Mouse (Mus musculus) MEL (cell line): ENCODE results near the gene App. TPM values are rescaled to one million over a fixed set of nuclear protein-coding genes. Genes with fewer than 3 reads are reported as not detected.

Source experiments
- DNase-seq: peaks from one replicate; pipeline ENCODE4 v3.0.0; 2011; ENCODE audit warnings: low read depth, low spot score
- H3K27ac ChIP-seq: 2 replicates; pipeline ENCODE4 v1.5.1; 2012; ENCODE audit warnings: low read depth, mild to moderate bottlenecking, control low read depth, low read length, moderate library complexity; ENCODE audit not compliant: control insufficient read depth
- H3K27me3 ChIP-seq, 2 experiments: fragments of 150-350 bp in 1 of 2; sonication (generic) in 1 of 2; 2 replicates each; pipeline ENCODE4 v1.6.1; 2012; ENCODE audit warnings: low read length in 2 of 2, mild to moderate bottlenecking in 2 of 2, improper control_type of control experiment in 1 of 2, moderate library complexity in 1 of 2; ENCODE audit not compliant: insufficient read depth in 2 of 2, control insufficient read depth in 1 of 2
- H3K36me3 ChIP-seq, 2 experiments: 2 replicates each; pipeline ENCODE4 v1.6.1; 2012 to 2014; ENCODE audit warnings: low read length in 2 of 2, improper control_type of control experiment in 1 of 2, inconsistent platforms in 1 of 2, mild to moderate bottlenecking in 1 of 2; ENCODE audit not compliant: insufficient read depth in 2 of 2, control insufficient read depth in 1 of 2
- H3K4me1 ChIP-seq, 2 experiments: fragments of 150-350 bp in 1 of 2; sonication (generic) in 1 of 2; 2 replicates each; pipeline ENCODE4 v1.6.1; 2012; ENCODE audit warnings: low read length in 2 of 2, improper control_type of control experiment in 1 of 2, mild to moderate bottlenecking in 1 of 2; ENCODE audit not compliant: insufficient read depth in 2 of 2, control insufficient read depth in 1 of 2
- H3K4me3 ChIP-seq, 2 experiments: fragments of 150-350 bp in 1 of 2; sonication (generic) in 1 of 2; 2 replicates each; pipeline ENCODE4 v1.5.1; 2012; ENCODE audit warnings: low read depth in 2 of 2, low read length in 2 of 2, mild to moderate bottlenecking in 2 of 2, moderate library complexity in 2 of 2, control low read depth in 1 of 2, improper control_type of control experiment in 1 of 2; ENCODE audit not compliant: control insufficient read depth in 1 of 2, insufficient read depth in 1 of 2
- H3K79me2 ChIP-seq: 2 replicates; pipeline ENCODE4 v1.6.1; 2012; ENCODE audit warnings: mild to moderate bottlenecking, low read length, moderate library complexity; ENCODE audit not compliant: control insufficient read depth, poor library complexity, insufficient read depth
- H3K9ac ChIP-seq: 2 replicates; pipeline ENCODE4 v1.6.1; 2012; ENCODE audit warnings: low read depth, mild to moderate bottlenecking, control low read depth, low read length, moderate library complexity; ENCODE audit not compliant: control insufficient read depth, poor library complexity, severe bottlenecking
- H3K9me3 ChIP-seq: fragments of 150-350 bp; sonication (generic); replicated peaks from 2 replicates; pipeline ENCODE4 v1.6.1; 2012; ENCODE audit warnings: mild to moderate bottlenecking, low read length, improper control_type of control experiment, moderate library complexity; ENCODE audit not compliant: insufficient read depth
- BHLHE40 ChIP-seq: IDR thresholded peaks from 2 replicates; pipeline ENCODE4 v1.6.1; 2012; ENCODE audit warnings: low read depth, mild to moderate bottlenecking, inconsistent platforms, low read length, improper control_type of control experiment, borderline replicate concordance
- CHD2 ChIP-seq: IDR thresholded peaks from 2 replicates; pipeline ENCODE4 v1.6.1; 2011; ENCODE audit warnings: low read length, improper control_type of control experiment
- E2F4 ChIP-seq: IDR thresholded peaks from 2 replicates; pipeline ENCODE4 v1.6.1; 2011; ENCODE audit warnings: low read depth, low read length, improper control_type of control experiment, borderline replicate concordance
- EP300 ChIP-seq, 2 experiments: IDR thresholded peaks; 2 replicates each; pipeline ENCODE4 v1.6.1; 2011; ENCODE audit warnings: improper control_type of control experiment in 2 of 2, low read length in 2 of 2, low read depth in 1 of 2, mild to moderate bottlenecking in 1 of 2
- GATA1 ChIP-seq: IDR thresholded peaks from 2 replicates; pipeline ENCODE4 v1.6.1; 2011; ENCODE audit warnings: low read depth, low read length, improper control_type of control experiment
- KAT2A ChIP-seq: conservative IDR thresholded peaks from 2 replicates; pipeline ENCODE4 v1.6.1; 2012; ENCODE audit warnings: low read depth, low read length, improper control_type of control experiment, inconsistent platforms
- MAFK ChIP-seq: IDR thresholded peaks from 2 replicates; pipeline ENCODE4 v1.6.1; 2011; ENCODE audit warnings: low read depth, mild to moderate bottlenecking, low read length, improper control_type of control experiment, borderline replicate concordance
- MAX ChIP-seq: IDR thresholded peaks from 2 replicates; pipeline ENCODE4 v1.6.1; 2011; ENCODE audit warnings: low read length, improper control_type of control experiment
- MEF2A ChIP-seq: IDR thresholded peaks from 2 replicates; pipeline ENCODE4 v1.6.1; 2014; ENCODE audit warnings: low read depth, mild to moderate bottlenecking, inconsistent platforms, low read length, improper control_type of control experiment; ENCODE audit not compliant: poor library complexity, insufficient replicate concordance, severe bottlenecking; ENCODE audit errors: extremely low read depth
- NRF1 ChIP-seq: IDR thresholded peaks from 2 replicates; pipeline ENCODE4 v1.6.1; 2014; ENCODE audit warnings: low read depth, mild to moderate bottlenecking, inconsistent platforms, low read length, improper control_type of control experiment, moderate library complexity; ENCODE audit not compliant: poor library complexity, insufficient read depth, severe bottlenecking
- POLR2A ChIP-seq, 2 experiments: IDR thresholded peaks; 2 replicates each; pipeline ENCODE4 v1.6.1; 2011 to 2012; ENCODE audit warnings: low read length in 2 of 2, mild to moderate bottlenecking in 2 of 2, control low read depth in 1 of 2, improper control_type of control experiment in 1 of 2, low read depth in 1 of 2, moderate library complexity in 1 of 2; ENCODE audit not compliant: control insufficient read depth in 1 of 2, insufficient read depth in 1 of 2, poor library complexity in 1 of 2
- POLR2AphosphoS2 ChIP-seq: IDR thresholded peaks from 2 replicates; pipeline ENCODE4 v1.6.1; 2011; ENCODE audit warnings: low read length, improper control_type of control experiment
- RAD21 ChIP-seq: IDR thresholded peaks from 2 replicates; pipeline ENCODE4 v1.6.1; 2011; ENCODE audit warnings: mild to moderate bottlenecking, low read depth, low read length, improper control_type of control experiment
- RCOR1 ChIP-seq: IDR thresholded peaks from 2 replicates; pipeline ENCODE4 v1.6.1; 2012; ENCODE audit warnings: low read depth, mild to moderate bottlenecking, inconsistent platforms, low read length, improper control_type of control experiment
- SIN3A ChIP-seq: IDR thresholded peaks from 2 replicates; pipeline ENCODE4 v1.6.1; 2012; ENCODE audit warnings: low read length, improper control_type of control experiment, inconsistent platforms
- TAL1 ChIP-seq: IDR thresholded peaks from 2 replicates; pipeline ENCODE4 v1.6.1; 2012; ENCODE audit warnings: mild to moderate bottlenecking, inconsistent platforms, low read length, moderate library complexity, mixed read lengths
- TCF12 ChIP-seq: IDR thresholded peaks from 2 replicates; pipeline ENCODE4 v1.6.1; 2014; ENCODE audit warnings: low read depth, mild to moderate bottlenecking, inconsistent platforms, low read length, improper control_type of control experiment, moderate library complexity
- USF1 ChIP-seq: IDR thresholded peaks from 2 replicates; pipeline ENCODE4 v1.6.1; 2014; ENCODE audit warnings: low read depth, mild to moderate bottlenecking, inconsistent platforms, low read length, improper control_type of control experiment, moderate library complexity
- USF2 ChIP-seq, 2 experiments: IDR thresholded peaks; 2 replicates each; pipeline ENCODE4 v1.6.1; 2011 to 2012; ENCODE audit warnings: improper control_type of control experiment in 2 of 2, low read length in 2 of 2, borderline replicate concordance in 1 of 2, inconsistent platforms in 1 of 2, low read depth in 1 of 2, mild to moderate bottlenecking in 1 of 2; ENCODE audit not compliant: insufficient read depth in 1 of 2
- ZKSCAN1 ChIP-seq: IDR thresholded peaks from 2 replicates; pipeline ENCODE4 v1.6.1; 2012; ENCODE audit warnings: low read depth, mild to moderate bottlenecking, inconsistent platforms, low read length, improper control_type of control experiment, moderate library complexity
- ZMIZ1 ChIP-seq: IDR thresholded peaks from 2 replicates; pipeline ENCODE4 v1.6.1; 2012; ENCODE audit warnings: low read depth, mild to moderate bottlenecking, inconsistent platforms, low read length, improper control_type of control experiment, moderate library complexity
- ZNF384 ChIP-seq: IDR thresholded peaks from 2 replicates; pipeline ENCODE4 v1.6.1; 2012; ENCODE audit warnings: low read depth, mild to moderate bottlenecking, inconsistent platforms, low read length, improper control_type of control experiment
- polyA plus RNA-seq, 2 experiments: library from polyadenylated mRNA; stranded (reverse) in 1 of 2; unstranded in 1 of 2; fragments of >175 nt in 1 of 2; fragments of >200 nt in 1 of 2; gene quantifications; 2 replicates each; pipeline versions ENCODE4 v1.2.1 to v1.2.4; 2012; ENCODE audit warnings: low replicate concordance in 2 of 2, low read depth in 1 of 2; ENCODE audit not compliant: insufficient read length in 2 of 2, insufficient read depth in 1 of 2, missing spikeins in 1 of 2
- total RNA-seq: library from RNA; depleted of rRNA; stranded (reverse); fragments of 300-350 nt; gene quantifications from 2 replicates; pipeline ENCODE4 v1.2.3, GENCODE M21; 2012

Gene App
- total and polyA plus RNA-seq, 3 experiments, result not detected

- no peak for DNase-seq
- Histone ChIP-seq H3K27me3 (no peaks in the 10 kb centered on the region), H3K4me1 (no peaks in the 10 kb centered on the region), H3K9ac (no peak overlapping the region), H3K27ac (no peak overlapping the region), H3K79me2 (no peaks in the 10 kb centered on the region), H3K4me3 (no peak overlapping the region), H3K36me3 (no peaks in the 10 kb centered on the region), H3K9me3 (no peaks in the 10 kb centered on the region)
- TF ChIP-seq CHD2 (no peak), MEF2A (no peak), USF1 (no peak), EP300 (IDR thresholded peaks at IDR 0.05; ENCODE audit: low read depth in 1 of 2, low read length in 2 of 2) (no peak), SIN3A (no peak), NRF1 (no peak), GATA1 (no peak), POLR2A (IDR thresholded peaks at IDR 0.05; ENCODE audit: control insufficient read depth in 1 of 2, insufficient read depth in 1 of 2, low read depth in 1 of 2, low read length in 2 of 2, poor library complexity in 1 of 2) (no peak), RAD21 (no peak), MAFK (no peak), TAL1 (no peak), POLR2AphosphoS2 (no peak), MAX (no peak), TCF12 (no peak), E2F4 (no peak), ZKSCAN1 (no peak), BHLHE40 (no peak), USF2 (IDR thresholded peaks at IDR 0.05; ENCODE audit: borderline replicate concordance in 1 of 2, insufficient read depth in 1 of 2, low read depth in 1 of 2, low read length in 2 of 2) (no peak), KAT2A (no peak)
Measured at GRCm38 (mm10) chr16:85072624-85073023, 100.9 kb downstream of the App start.

- Histone ChIP-seq H3K27me3 (no peaks in the 10 kb centered on the region), H3K79me2 (no peaks in the 10 kb centered on the region), H3K4me3 (no peak overlapping the region), H3K4me1 (no peaks in the 10 kb centered on the region), H3K27ac (no peak overlapping the region), H3K36me3 (no peaks in the 10 kb centered on the region), H3K9ac (no peak overlapping the region), H3K9me3 (no peaks in the 10 kb centered on the region)
- DNase-seq, result no peak
- no peak for TF ChIP-seq RCOR1
- TF ChIP-seq ZNF384, result no peak
- TF ChIP-seq MAFK, result no peak
- TF ChIP-seq CHD2, result no peak
- no peak for TF ChIP-seq KAT2A
- TF ChIP-seq ZMIZ1, result no peak
- no peak for TF ChIP-seq GATA1
- no peak for TF ChIP-seq TCF12
Measured at GRCm38 (mm10) chr16:85071791-85072190, 101.8 kb downstream of the App start.
